Mouse (Mus musculus): ENCODE results near the gene Nub1. TPM values are rescaled to one million over a fixed set of nuclear protein-coding genes. Genes with fewer than 3 reads are reported as not detected.

Nub1 gene
- polyA plus RNA-seq, 1 experiment from 2014 or later, result 29.5 TPM

GRCm38 (mm10) chr5:24751305-24752174 is 66.2 kb downstream of the Nub1 start:
- no peaks in the 10 kb centered on the region for H3K36me3 ChIP-seq (replicated peaks)
- 2% methylated on average over 25 of the region's 25 CpGs for WGBS
- peaks cover 83% of the 10 kb centered on the region for H3K4me1 ChIP-seq
- H3K27ac ChIP-seq (replicated peaks), result peak overlapping the region; percentile 93
- peak overlapping the region; percentile 66 for H3K4me3 ChIP-seq
- H3K27me3 ChIP-seq (replicated peaks; ENCODE audit: low read depth, poor library complexity, severe bottlenecking), result no peaks in the 10 kb centered on the region
- DNase-seq (ENCODE audit: low spot score), result peak; percentile 78
- H3K9me3 ChIP-seq, result no peaks in the 10 kb centered on the region

- 0 out of 2 replicates have a peak, but pooled peaks cover 3% of the 10 kb centered on the region for H3K27me3 ChIP-seq (replicated peaks; ENCODE audit: low read depth, poor library complexity, severe bottlenecking)
- no peaks in the 10 kb centered on the region for H3K36me3 ChIP-seq (replicated peaks)
- H3K9me3 ChIP-seq, result no peaks in the 10 kb centered on the region
- peaks cover 81% of the 10 kb centered on the region for H3K4me1 ChIP-seq
- WGBS, result 6% methylated on average over 2 of the region's 2 CpGs
- no peak for DNase-seq (ENCODE audit: low spot score)
- H3K27ac ChIP-seq (replicated peaks), result peak overlapping the region; percentile 93
- peak overlapping the region; percentile 66 for H3K4me3 ChIP-seq
These were observed 66.8 kb downstream of the Nub1 start for GRCm38 (mm10) chr5:24752175-24752498.

- DNase-seq (ENCODE audit: low spot score), result no peak
- Histone ChIP-seq H3K4me3 (no peak overlapping the region), H3K27ac (replicated peaks) (no peak overlapping the region), H3K36me3 (replicated peaks) (no peaks in the 10 kb centered on the region), H3K4me1 (peaks cover 57% of the 10 kb centered on the region), H3K27me3 (replicated peaks; ENCODE audit: low read depth, poor library complexity, severe bottlenecking) (peaks cover 16% of the 10 kb centered on the region; the same call in 1 of the 2 replicates), H3K9me3 (no peaks in the 10 kb centered on the region)
- 60% methylated on average over 3 of the region's 3 CpGs for WGBS
These were observed 71.6 kb downstream of the Nub1 start for GRCm38 (mm10) chr5:24756931-24757330.

- H3K27me3 ChIP-seq (replicated peaks; ENCODE audit: low read depth, poor library complexity, severe bottlenecking), result peaks cover 16% of the 10 kb centered on the region; the same call in 1 of the 2 replicates
- H3K4me1 ChIP-seq, result peaks cover 48% of the 10 kb centered on the region
- 30% methylated on average over 18 of the region's 18 CpGs for WGBS
- H3K9me3 ChIP-seq, result no peaks in the 10 kb centered on the region
- DNase-seq (ENCODE audit: low spot score), result no peak
- no peaks in the 10 kb centered on the region for H3K36me3 ChIP-seq (replicated peaks)
- no peak within 1 kb of the TSS for H3K27ac ChIP-seq (replicated peaks)
- no peak within 1 kb of the TSS for H3K4me3 ChIP-seq
These were observed 72.5 kb downstream of the Nub1 start, which contains the start of gene Crygn for GRCm38 (mm10) chr5:24757816-24758215. Crygn (minus strand) TSS chr5:24758008.

Other genes starting within 250 kb of the Nub1 start
- gene Fastk, start 240.2 kb upstream of the Nub1 start, polyA plus RNA-seq (2016; fragmentation: Nextera tagmentation; extraction: Ambion mirVana), result 100 and 109 TPM in 2 replicates
- 24.7 and 25.0 TPM in 2 replicates for gene Tmub1, start 237.7 kb upstream of the Nub1 start, polyA plus RNA-seq (2016; fragmentation: Nextera tagmentation; extraction: Ambion mirVana)
- 30.8 and 36.6 TPM in 2 replicates for gene Agap3, start 233.4 kb upstream of the Nub1 start, polyA plus RNA-seq (2016; fragmentation: Nextera tagmentation; extraction: Ambion mirVana)
- 0.34 and 0.99 TPM in 2 replicates for gene Gbx1, start 158.3 kb upstream of the Nub1 start, polyA plus RNA-seq (2016; fragmentation: Nextera tagmentation; extraction: Ambion mirVana)
- gene Asb10, start 144.6 kb upstream of the Nub1 start, polyA plus RNA-seq (2016; fragmentation: Nextera tagmentation; extraction: Ambion mirVana), result 0.29 TPM in 1 of 2 replicates, not detected in the other
- 0.07 and 0.08 TPM in 2 replicates for gene 4931409K22Rik, start 128.7 kb upstream of the Nub1 start, polyA plus RNA-seq (2016; fragmentation: Nextera tagmentation; extraction: Ambion mirVana)
- 181 and 183 TPM in 2 replicates for gene Abcf2, start 108.1 kb upstream of the Nub1 start, polyA plus RNA-seq (2016; fragmentation: Nextera tagmentation; extraction: Ambion mirVana)
- gene Chpf2, start 98.8 kb upstream of the Nub1 start, polyA plus RNA-seq (2016; fragmentation: Nextera tagmentation; extraction: Ambion mirVana), result 14.8 and 19.6 TPM in 2 replicates
- gene Smarcd3, start 61.1 kb upstream of the Nub1 start, polyA plus RNA-seq (2016; fragmentation: Nextera tagmentation; extraction: Ambion mirVana), result 22.2 and 24.8 TPM in 2 replicates
- 51.1 and 58.6 TPM in 2 replicates for gene Wdr86, start 45.2 kb downstream of the Nub1 start, polyA plus RNA-seq (2016; fragmentation: Nextera tagmentation; extraction: Ambion mirVana)
- 0.40 and 1.8 TPM in 2 replicates for gene Crygn, start 72.5 kb downstream of the Nub1 start, polyA plus RNA-seq (2016; fragmentation: Nextera tagmentation; extraction: Ambion mirVana)
- 169 and 178 TPM in 2 replicates for gene Rheb, start 157.1 kb downstream of the Nub1 start, polyA plus RNA-seq (2016; fragmentation: Nextera tagmentation; extraction: Ambion mirVana)